Mouse (Mus musculus): Measurements from ENCODE around the gene Alx1. TPM values are rescaled to one million over a fixed set of nuclear protein-coding genes. Genes with fewer than 3 reads are reported as not detected.

The Alx1 gene
- polyA plus RNA-seq, 1 experiment from 2014 or later, result not detected

DNA sequence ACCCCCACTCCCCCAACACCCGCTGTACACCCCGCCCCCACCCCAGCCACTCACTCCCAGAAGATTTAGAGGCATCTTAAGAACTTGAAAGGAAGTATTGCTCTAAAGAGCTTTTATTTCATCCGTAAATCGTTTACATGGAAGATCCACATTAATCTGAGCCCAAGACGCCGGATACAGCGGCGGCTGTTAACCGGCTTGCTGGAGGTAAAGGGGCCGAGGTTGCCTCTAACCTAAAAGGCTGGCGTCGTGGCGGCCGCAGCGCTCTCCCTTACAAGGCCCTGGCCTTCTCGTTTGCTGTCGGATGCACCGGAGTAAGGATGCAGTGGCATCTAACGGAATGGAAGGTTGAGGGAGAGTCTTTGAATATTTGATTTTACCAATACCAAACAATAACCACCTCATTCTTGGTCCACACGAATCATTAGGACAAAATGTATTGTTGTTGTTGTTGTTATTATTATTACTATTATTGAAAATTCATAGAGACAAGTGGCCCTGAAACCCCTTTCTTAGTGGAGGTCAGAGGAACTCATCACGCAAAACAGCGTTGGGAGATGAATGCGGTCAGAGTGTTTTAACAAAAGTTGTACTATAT is 784 bp downstream of the Alx1 start:
- H3K9me3 ChIP-seq (ENCODE audit: control insufficient read depth), result no peaks in the 10 kb centered on the region
- no peaks in the 10 kb centered on the region for H3K4me1 ChIP-seq (replicated peaks; ENCODE audit: control insufficient read depth, insufficient read depth, low read length)
- H3K27me3 ChIP-seq (replicated peaks; ENCODE audit: control insufficient read depth, insufficient read depth, low read length), result peaks cover 81% of the 10 kb centered on the region
- H3K36me3 ChIP-seq (ENCODE audit: control insufficient read depth, insufficient read depth), result no peaks in the 10 kb centered on the region
- no peak overlapping the region for H3K27ac ChIP-seq (ENCODE audit: low read depth, low read length)
- no peak for ATAC-seq
- TF ChIP-seq CTCF (IDR thresholded peaks at IDR 0.05; ENCODE audit: low read depth), result no peak
- no peak overlapping the region for H3K4me2 ChIP-seq (replicated peaks; ENCODE audit: low read depth)
- H3K9ac ChIP-seq (ENCODE audit: low read depth, low read length), result no peak overlapping the region
- no peak overlapping the region for H3K4me3 ChIP-seq (ENCODE audit: low read depth, low read length)
- 2% methylated on average over 23 of the region's 23 CpGs for WGBS

GRCm38 (mm10) chr10:103028253-103029131 is 1.5 kb downstream of the Alx1 start:
- no peak overlapping the region for H3K27ac ChIP-seq (ENCODE audit: low read depth, low read length)
- TF ChIP-seq CTCF (IDR thresholded peaks at IDR 0.05; ENCODE audit: low read depth), result no peak
- no peaks in the 10 kb centered on the region for H3K36me3 ChIP-seq (ENCODE audit: control insufficient read depth, insufficient read depth)
- H3K9ac ChIP-seq (ENCODE audit: low read depth, low read length), result no peak overlapping the region
- H3K4me1 ChIP-seq (replicated peaks; ENCODE audit: control insufficient read depth, insufficient read depth, low read length), result no peaks in the 10 kb centered on the region
- H3K27me3 ChIP-seq (replicated peaks; ENCODE audit: control insufficient read depth, insufficient read depth, low read length), result peaks cover 84% of the 10 kb centered on the region
- H3K4me3 ChIP-seq (ENCODE audit: low read depth, low read length), result peak overlapping the region; percentile 36
- 1% methylated on average over 50 of the region's 50 CpGs for WGBS
- no peaks in the 10 kb centered on the region for H3K9me3 ChIP-seq (ENCODE audit: control insufficient read depth)
- ATAC-seq, result peak; percentile 36
- peak overlapping the region; percentile 61 for H3K4me2 ChIP-seq (replicated peaks; ENCODE audit: low read depth)

DNA sequence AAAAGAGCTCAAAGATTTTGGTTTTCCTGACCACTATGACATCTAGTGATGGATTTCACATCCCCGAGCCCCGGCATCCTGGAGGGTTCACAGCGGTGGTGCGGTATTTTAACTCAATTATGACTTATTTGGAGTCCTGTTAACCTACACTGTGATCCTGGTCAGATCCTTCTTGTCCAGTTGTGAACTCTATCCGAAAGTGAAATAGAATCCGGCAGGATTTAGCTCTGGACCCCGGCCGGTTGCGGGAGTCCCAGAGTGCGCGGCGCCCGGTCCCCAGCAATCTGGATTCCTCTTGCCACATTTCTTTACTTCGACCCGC is 2.1 kb downstream of the Alx1 start:
- H3K27ac ChIP-seq (ENCODE audit: low read depth, low read length), result no peak overlapping the region
- H3K4me2 ChIP-seq (replicated peaks; ENCODE audit: low read depth), result peak overlapping the region; percentile 61
- no peak for TF ChIP-seq CTCF (IDR thresholded peaks at IDR 0.05; ENCODE audit: low read depth)
- peaks cover 80% of the 10 kb centered on the region for H3K27me3 ChIP-seq (replicated peaks; ENCODE audit: control insufficient read depth, insufficient read depth, low read length)
- WGBS, result under 1% methylated on average over 15 of the region's 15 CpGs
- H3K4me1 ChIP-seq (replicated peaks; ENCODE audit: control insufficient read depth, insufficient read depth, low read length), result no peaks in the 10 kb centered on the region
- ATAC-seq, result no peak
- peak overlapping the region; percentile 36 for H3K4me3 ChIP-seq (ENCODE audit: low read depth, low read length)
- H3K9me3 ChIP-seq (ENCODE audit: control insufficient read depth), result no peaks in the 10 kb centered on the region
- H3K36me3 ChIP-seq (ENCODE audit: control insufficient read depth, insufficient read depth), result no peaks in the 10 kb centered on the region
- H3K9ac ChIP-seq (ENCODE audit: low read depth, low read length), result no peak overlapping the region

GRCm38 (mm10) chr10:103027226-103027930 is 2.6 kb downstream of the Alx1 start:
- no peaks in the 10 kb centered on the region for H3K9me3 ChIP-seq (ENCODE audit: control insufficient read depth)
- no peak for TF ChIP-seq CTCF (IDR thresholded peaks at IDR 0.05; ENCODE audit: low read depth)
- no peak overlapping the region for H3K4me2 ChIP-seq (replicated peaks; ENCODE audit: low read depth)
- 2% methylated on average over 20 of the region's 20 CpGs for WGBS
- H3K27ac ChIP-seq (ENCODE audit: low read depth, low read length), result no peak overlapping the region
- H3K4me1 ChIP-seq (replicated peaks; ENCODE audit: control insufficient read depth, insufficient read depth, low read length), result no peaks in the 10 kb centered on the region
- peaks cover 78% of the 10 kb centered on the region for H3K27me3 ChIP-seq (replicated peaks; ENCODE audit: control insufficient read depth, insufficient read depth, low read length)
- no peak for ATAC-seq
- no peaks in the 10 kb centered on the region for H3K36me3 ChIP-seq (ENCODE audit: control insufficient read depth, insufficient read depth)
- H3K4me3 ChIP-seq (ENCODE audit: low read depth, low read length), result peak overlapping the region; percentile 36; the same call in 1 of the 2 replicates
- H3K9ac ChIP-seq (ENCODE audit: low read depth, low read length), result no peak overlapping the region

DNA sequence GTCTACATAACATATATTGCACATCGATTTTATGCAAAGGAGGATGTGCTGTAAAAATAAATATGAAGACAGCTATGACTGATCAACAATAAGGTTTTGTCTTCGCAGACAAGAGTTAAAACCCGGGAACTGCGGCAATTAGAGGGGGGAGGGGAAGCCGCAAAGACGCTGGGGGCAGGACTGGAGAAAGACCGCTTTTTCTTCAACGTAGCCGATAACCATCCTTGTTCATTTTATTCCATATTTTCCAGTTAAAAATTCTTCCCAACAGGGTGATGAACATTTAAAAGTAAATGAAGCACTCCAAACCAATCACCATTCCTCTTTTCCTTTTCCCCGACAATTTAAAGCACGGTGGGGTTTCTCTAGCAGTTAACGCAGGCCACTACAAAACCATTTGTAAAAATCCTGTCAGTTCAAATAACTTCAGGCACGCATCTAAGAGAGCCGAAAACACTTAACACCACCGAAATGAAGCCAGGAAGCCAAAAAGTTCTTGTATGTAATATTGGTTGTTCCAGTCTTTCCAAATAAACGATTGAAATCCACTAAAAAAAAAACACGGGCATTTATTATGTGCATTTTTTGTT is 3.3 kb downstream of the Alx1 start:
- Histone ChIP-seq H3K36me3 (ENCODE audit: control insufficient read depth, insufficient read depth) (no peaks in the 10 kb centered on the region), H3K4me2 (replicated peaks; ENCODE audit: low read depth) (no peak overlapping the region), H3K4me1 (replicated peaks; ENCODE audit: control insufficient read depth, insufficient read depth, low read length) (no peaks in the 10 kb centered on the region), H3K27me3 (replicated peaks; ENCODE audit: control insufficient read depth, insufficient read depth, low read length) (peaks cover 74% of the 10 kb centered on the region), H3K9ac (ENCODE audit: low read depth, low read length) (no peak overlapping the region), H3K9me3 (ENCODE audit: control insufficient read depth) (no peaks in the 10 kb centered on the region), H3K4me3 (ENCODE audit: low read depth, low read length) (no peak overlapping the region), H3K27ac (ENCODE audit: low read depth, low read length) (no peak overlapping the region)
- TF ChIP-seq CTCF (IDR thresholded peaks at IDR 0.05; ENCODE audit: low read depth), result no peak
- no peak for ATAC-seq
- WGBS, result 3% methylated on average over 17 of the region's 17 CpGs

- H3K9ac ChIP-seq (ENCODE audit: low read depth, low read length), result no peak overlapping the region
- H3K4me1 ChIP-seq (replicated peaks; ENCODE audit: control insufficient read depth, insufficient read depth, low read length), result no peaks in the 10 kb centered on the region
- no peaks in the 10 kb centered on the region for H3K9me3 ChIP-seq (ENCODE audit: control insufficient read depth)
- H3K27ac ChIP-seq (ENCODE audit: low read depth, low read length), result no peak overlapping the region
- no peak overlapping the region for H3K4me3 ChIP-seq (ENCODE audit: low read depth, low read length)
- H3K27me3 ChIP-seq (replicated peaks; ENCODE audit: control insufficient read depth, insufficient read depth, low read length), result no peaks in the 10 kb centered on the region
- H3K36me3 ChIP-seq (ENCODE audit: control insufficient read depth, insufficient read depth), result no peaks in the 10 kb centered on the region
- 63% methylated on average over 2 of the region's 2 CpGs for WGBS
- no peak for TF ChIP-seq CTCF (IDR thresholded peaks at IDR 0.05; ENCODE audit: low read depth)
- no peak for ATAC-seq
- H3K4me2 ChIP-seq (replicated peaks; ENCODE audit: low read depth), result no peak overlapping the region
Observed at GRCm38 (mm10) chr10:103002556-103002955, 27.5 kb downstream of the Alx1 start.
